Comparison of ENCODE assay signal across 8 mouse cellular contexts in genomic region chr3:53041411-53042239, GRCm38 (mm10). TPM values are rescaled to one million over a fixed set of nuclear protein-coding genes. Genes with fewer than 3 reads are reported as not detected.
DNase-seq lines count a peak whose midpoint lies in the region; ATAC-seq lines count a peak whose summit lies in the region.

TSS of gene Lhfp (plus strand) at chr3:53041528.

- H3K4me2 ChIP-seq in hindbrain, embryonic 11.5 days (replicated peaks; ENCODE audit: low read depth, low read length): peak within 1 kb of the TSS; percentile 68

- H3K36me3 ChIP-seq in hindbrain, embryonic 11.5 days (ENCODE audit: control insufficient read depth, insufficient read depth, low read length): no peaks in the 10 kb centered on the region

- WGBS in hindbrain, embryonic 11.5 days: 0% methylated on average over 44 of the region's 58 CpGs

- H3K27ac ChIP-seq in hindbrain, embryonic 11.5 days (ENCODE audit: low read depth, low read length): peak within 1 kb of the TSS; percentile 59

- 0 out of 2 replicates have a peak, but pooled peaks cover 2% of the 10 kb centered on the region for H3K4me1 ChIP-seq in hindbrain, embryonic 11.5 days (replicated peaks; ENCODE audit: control insufficient read depth, insufficient read depth, low read length)

- DNase-seq in ZHBTc4 (ENCODE audit: low read depth, low spot score) (peak; percentile 83), MN1 (ENCODE audit: low spot score) (no peak)
- DNase-seq in cerebellum, postnatal 10 days: peak; percentile 79 to 84
- peak; percentile 37 to 57 for DNase-seq in frontal cortex, postnatal 25 days (ENCODE audit: low spot score in 2 of 2)
- peak; percentile 81 for DNase-seq in hindbrain, embryonic 11.5 days (ENCODE audit: low spot score)
- peak; percentile 40 to 42 for DNase-seq in layer of hippocampus, postnatal 25 days (ENCODE audit: extremely low spot score in 1 of 2, low spot score in 1 of 2)
- DNase-seq in lung, postnatal 25 days (ENCODE audit: low spot score): peak; percentile 51
- peak; percentile 71 to 79 for DNase-seq in right cerebral cortex, postnatal 10 days (ENCODE audit: low spot score in 2 of 2)

- H3K9ac ChIP-seq in hindbrain, embryonic 11.5 days (ENCODE audit: low read depth, low read length): peak within 1 kb of the TSS; percentile 66

- H3K9me3 ChIP-seq in hindbrain, embryonic 11.5 days (ENCODE audit: control insufficient read depth, low read length): no peaks in the 10 kb centered on the region

- peak within 1 kb of the TSS; percentile 63 for H3K4me3 ChIP-seq in hindbrain, embryonic 11.5 days (ENCODE audit: low read depth, low read length)

- ATAC-seq in hindbrain, embryonic 11.5 days (ENCODE audit: low FRiP score): peak; percentile 89

- H3K27me3 ChIP-seq in hindbrain, embryonic 11.5 days (ENCODE audit: control insufficient read depth, insufficient read depth, low read length): no peaks in the 10 kb centered on the region; the same call in 1 of the 2 replicates

RNA-seq across cellular contexts. Expression of gene Lhfp, which starts in this region (rescaled TPM):
- polyA plus RNA-seq in hindbrain, embryonic 11.5 days (2014; fragmentation: Nextera tagmentation; extraction: Ambion mirVana): 45.2 and 60.5 TPM in 2 replicates
- total RNA-seq in layer of hippocampus, postnatal 25 days (2021): 10 to 100 TPM; 18.6 to 21.1 TPM
